Mouse (Mus musculus): ENCODE measurements around the gene Acmsd. TPM values are rescaled to one million over a fixed set of nuclear protein-coding genes. Genes with fewer than 3 reads are reported as not detected.

Acmsd gene
- polyA plus RNA-seq, 1 experiment, result not detected

GRCm38 (mm10) chr1:127793459-127793858, 64.2 kb downstream of the Acmsd start:
- H3K36me3 ChIP-seq (ENCODE audit: control insufficient read depth, insufficient read depth), result peaks cover 48% of the 10 kb centered on the region
- H3K79me2 ChIP-seq (ENCODE audit: control insufficient read depth, insufficient read depth), result peaks cover 84% of the 10 kb centered on the region
- H3K27me3 ChIP-seq (ENCODE audit: control insufficient read depth, insufficient read depth, insufficient read length), result no peaks in the 10 kb centered on the region
- H3ac ChIP-seq (ENCODE audit: control insufficient read depth, insufficient read length, low read depth), result no peak overlapping the region
- H3K4me3 ChIP-seq (ENCODE audit: insufficient read depth, poor library complexity, severe bottlenecking), result no peak overlapping the region
- no peak for TF ChIP-seq CEBPB (IDR thresholded peaks at IDR 0.05; ENCODE audit: low read depth)
- TF ChIP-seq MAX (IDR thresholded peaks at IDR 0.05), result no peak
- no peak for TF ChIP-seq CTCF (IDR thresholded peaks at IDR 0.05; ENCODE audit: control insufficient read depth, insufficient read depth, insufficient read length)
- TF ChIP-seq USF1 (IDR thresholded peaks at IDR 0.05; ENCODE audit: low read depth), result no peak
- no peak for TF ChIP-seq FOSL1 (IDR thresholded peaks at IDR 0.05; ENCODE audit: insufficient read depth, low read length, poor library complexity, severe bottlenecking)
- no peak for TF ChIP-seq MYOD1 (IDR thresholded peaks at IDR 0.05; ENCODE audit: control insufficient read depth, insufficient read length, low read depth)
- H3K79me3 ChIP-seq (ENCODE audit: low read depth), result peaks cover 65% of the 10 kb centered on the region

GRCm38 (mm10) chr1:127795087-127795769, 66.0 kb downstream of the Acmsd start:
- H3K36me3 ChIP-seq (ENCODE audit: control insufficient read depth, insufficient read depth), result peaks cover 64% of the 10 kb centered on the region
- H3ac ChIP-seq (ENCODE audit: control insufficient read depth, insufficient read length, low read depth), result no peak overlapping the region
- peaks cover 66% of the 10 kb centered on the region for H3K79me2 ChIP-seq (ENCODE audit: control insufficient read depth, insufficient read depth)
- no peak for TF ChIP-seq MYOD1 (IDR thresholded peaks at IDR 0.05; ENCODE audit: control insufficient read depth, insufficient read length, low read depth)
- no peak for TF ChIP-seq MYOG (IDR thresholded peaks at IDR 0.05; ENCODE audit: control insufficient read depth, extremely low read depth, insufficient read length)
- no peak for TF ChIP-seq CTCF (IDR thresholded peaks at IDR 0.05; ENCODE audit: control insufficient read depth, insufficient read depth, insufficient read length)
- TF ChIP-seq FOSL1 (IDR thresholded peaks at IDR 0.05; ENCODE audit: insufficient read depth, low read length, poor library complexity, severe bottlenecking), result no peak
- TF ChIP-seq USF1 (IDR thresholded peaks at IDR 0.05; ENCODE audit: low read depth), result no peak
- no peak for TF ChIP-seq MAX (IDR thresholded peaks at IDR 0.05)
- TF ChIP-seq CEBPB (IDR thresholded peaks at IDR 0.05; ENCODE audit: low read depth), result no peak
- no peak overlapping the region for H3K4me3 ChIP-seq (ENCODE audit: insufficient read depth, poor library complexity, severe bottlenecking)
- no peaks in the 10 kb centered on the region for H3K27me3 ChIP-seq (ENCODE audit: control insufficient read depth, insufficient read depth, insufficient read length)
- H3K79me3 ChIP-seq (ENCODE audit: low read depth), result peaks cover 47% of the 10 kb centered on the region

GRCm38 (mm10) chr1:127796341-127796740, 67.1 kb downstream of the Acmsd start:
- peaks cover 55% of the 10 kb centered on the region for H3K79me2 ChIP-seq (ENCODE audit: control insufficient read depth, insufficient read depth)
- no peaks in the 10 kb centered on the region for H3K27me3 ChIP-seq (ENCODE audit: control insufficient read depth, insufficient read depth, insufficient read length)
- H3K79me3 ChIP-seq (ENCODE audit: low read depth), result peaks cover 36% of the 10 kb centered on the region
- no peak overlapping the region for H3ac ChIP-seq (ENCODE audit: control insufficient read depth, insufficient read length, low read depth)
- TF ChIP-seq MYOD1 (IDR thresholded peaks at IDR 0.05; ENCODE audit: control insufficient read depth, insufficient read length, low read depth), result no peak
- H3K36me3 ChIP-seq (ENCODE audit: control insufficient read depth, insufficient read depth), result peaks cover 73% of the 10 kb centered on the region
- H3K4me3 ChIP-seq (ENCODE audit: insufficient read depth, poor library complexity, severe bottlenecking), result no peak overlapping the region

- Histone ChIP-seq H3ac (ENCODE audit: control insufficient read depth, insufficient read length, low read depth) (no peak overlapping the region), H3K79me3 (ENCODE audit: low read depth) (peaks cover 32% of the 10 kb centered on the region), H3K27me3 (ENCODE audit: control insufficient read depth, insufficient read depth, insufficient read length) (no peaks in the 10 kb centered on the region), H3K4me3 (ENCODE audit: insufficient read depth, poor library complexity, severe bottlenecking) (no peak overlapping the region), H3K79me2 (ENCODE audit: control insufficient read depth, insufficient read depth) (peaks cover 51% of the 10 kb centered on the region), H3K36me3 (ENCODE audit: control insufficient read depth, insufficient read depth) (peaks cover 73% of the 10 kb centered on the region)
- TF ChIP-seq MYOD1 (IDR thresholded peaks at IDR 0.05; ENCODE audit: control insufficient read depth, insufficient read length, low read depth) (no peak), CTCF (IDR thresholded peaks at IDR 0.05; ENCODE audit: control insufficient read depth, insufficient read depth, insufficient read length) (no peak), USF1 (IDR thresholded peaks at IDR 0.05; ENCODE audit: low read depth) (no peak), CEBPB (IDR thresholded peaks at IDR 0.05; ENCODE audit: low read depth) (no peak), MAX (IDR thresholded peaks at IDR 0.05) (no peak), FOSL1 (IDR thresholded peaks at IDR 0.05; ENCODE audit: insufficient read depth, low read length, poor library complexity, severe bottlenecking) (no peak), MYOG (IDR thresholded peaks at IDR 0.05; ENCODE audit: control insufficient read depth, extremely low read depth, insufficient read length) (no peak)
Observed at GRCm38 (mm10) chr1:127796752-127797151, 67.5 kb downstream of the Acmsd start.

GRCm38 (mm10) chr1:127802916-127803315, 73.7 kb downstream of the Acmsd start:
- no peak for TF ChIP-seq MYOG (IDR thresholded peaks at IDR 0.05; ENCODE audit: control insufficient read depth, extremely low read depth, insufficient read length)
- TF ChIP-seq FOSL1 (IDR thresholded peaks at IDR 0.05; ENCODE audit: insufficient read depth, low read length, poor library complexity, severe bottlenecking), result no peak
- no peak for TF ChIP-seq MAX (IDR thresholded peaks at IDR 0.05)
- TF ChIP-seq CEBPB (IDR thresholded peaks at IDR 0.05; ENCODE audit: low read depth), result no peak
- no peak for TF ChIP-seq CTCF (IDR thresholded peaks at IDR 0.05; ENCODE audit: control insufficient read depth, insufficient read depth, insufficient read length)
- TF ChIP-seq USF1 (IDR thresholded peaks at IDR 0.05; ENCODE audit: low read depth), result no peak
- TF ChIP-seq MYOD1 (IDR thresholded peaks at IDR 0.05; ENCODE audit: control insufficient read depth, insufficient read length, low read depth), result no peak
- peaks cover 4% of the 10 kb centered on the region for H3K79me3 ChIP-seq (ENCODE audit: low read depth)
- H3ac ChIP-seq (ENCODE audit: control insufficient read depth, insufficient read length, low read depth), result no peak overlapping the region
- H3K79me2 ChIP-seq (ENCODE audit: control insufficient read depth, insufficient read depth), result peaks cover 10% of the 10 kb centered on the region
- H3K27me3 ChIP-seq (ENCODE audit: control insufficient read depth, insufficient read depth, insufficient read length), result no peaks in the 10 kb centered on the region
- peaks cover 82% of the 10 kb centered on the region for H3K36me3 ChIP-seq (ENCODE audit: control insufficient read depth, insufficient read depth)
- no peak overlapping the region for H3K4me3 ChIP-seq (ENCODE audit: insufficient read depth, poor library complexity, severe bottlenecking)

- peaks cover 30% of the 10 kb centered on the region for H3K36me3 ChIP-seq (ENCODE audit: control insufficient read depth, insufficient read depth)
- no peak overlapping the region for H3ac ChIP-seq (ENCODE audit: control insufficient read depth, insufficient read length, low read depth)
- no peak for TF ChIP-seq CTCF (IDR thresholded peaks at IDR 0.05; ENCODE audit: control insufficient read depth, insufficient read depth, insufficient read length)
- no peak for TF ChIP-seq CEBPB (IDR thresholded peaks at IDR 0.05; ENCODE audit: low read depth)
- TF ChIP-seq FOSL1 (IDR thresholded peaks at IDR 0.05; ENCODE audit: insufficient read depth, low read length, poor library complexity, severe bottlenecking), result no peak
- TF ChIP-seq MAX (IDR thresholded peaks at IDR 0.05), result no peak
- TF ChIP-seq MYOD1 (IDR thresholded peaks at IDR 0.05; ENCODE audit: control insufficient read depth, insufficient read length, low read depth), result no peak
- TF ChIP-seq MYOG (IDR thresholded peaks at IDR 0.05; ENCODE audit: control insufficient read depth, extremely low read depth, insufficient read length), result no peak
- no peak for TF ChIP-seq USF1 (IDR thresholded peaks at IDR 0.05; ENCODE audit: low read depth)
- peaks cover 4% of the 10 kb centered on the region for H3K79me3 ChIP-seq (ENCODE audit: low read depth)
- H3K27me3 ChIP-seq (ENCODE audit: control insufficient read depth, insufficient read depth, insufficient read length), result no peaks in the 10 kb centered on the region
- peaks cover under 1% of the 10 kb centered on the region for H3K79me2 ChIP-seq (ENCODE audit: control insufficient read depth, insufficient read depth)
- no peak overlapping the region for H3K4me3 ChIP-seq (ENCODE audit: insufficient read depth, poor library complexity, severe bottlenecking)
Observed at GRCm38 (mm10) chr1:127808671-127809070, 79.5 kb downstream of the Acmsd start.
